Mouse (Mus musculus): ENCODE data around the gene Epp13. TPM values are rescaled to one million over a fixed set of nuclear protein-coding genes. Genes with fewer than 3 reads are reported as not detected.
"Not testable (repeated sequence)": the region's sequence is repeated elsewhere in the genome, so short reads cannot be mapped to it uniquely, and the experiment has no call there.

Epp13 gene
- polyA plus RNA-seq, 1 experiment from 2014 or later, result not detected

- H3K27ac ChIP-seq (ENCODE audit: low read length), result no peak overlapping the region
- H3K36me3 ChIP-seq (ENCODE audit: control insufficient read depth, insufficient read depth), result no peaks in the 10 kb centered on the region
- H3K9me3 ChIP-seq (replicated peaks; ENCODE audit: control insufficient read depth, low read length), result no peaks in the 10 kb centered on the region
- no peak overlapping the region for H3K9ac ChIP-seq (ENCODE audit: low read length)
- H3K4me2 ChIP-seq (ENCODE audit: low read depth, low read length), result no peak overlapping the region
- no peaks in the 10 kb centered on the region for H3K4me1 ChIP-seq (ENCODE audit: control insufficient read depth, insufficient read depth, low read length)
- no peak overlapping the region for H3K4me3 ChIP-seq (ENCODE audit: low read length)
- H3K27me3 ChIP-seq (ENCODE audit: control insufficient read depth, insufficient read depth, low read length), result no peaks in the 10 kb centered on the region
- no peak for ATAC-seq (replicated peaks; ENCODE audit: extremely low read depth, insufficient read depth, low FRiP score)
- 36% methylated on average over 11 of the region's 11 CpGs for WGBS
These were observed 7.9 kb upstream of the Epp13 start for GRCm38 (mm10) chr7:6244361-6245292.

GRCm38 (mm10) chr7:6254451-6254850 is 1.9 kb downstream of the Epp13 start:
- no peaks in the 10 kb centered on the region for H3K4me1 ChIP-seq (ENCODE audit: control insufficient read depth, insufficient read depth, low read length)
- H3K9me3 ChIP-seq (replicated peaks; ENCODE audit: control insufficient read depth, low read length), result no peaks in the 10 kb centered on the region; the same call in 1 of the 2 replicates
- H3K36me3 ChIP-seq (ENCODE audit: control insufficient read depth, insufficient read depth), result no peaks in the 10 kb centered on the region
- no peak for ATAC-seq (replicated peaks; ENCODE audit: extremely low read depth, insufficient read depth, low FRiP score)
- H3K4me2 ChIP-seq (ENCODE audit: low read depth, low read length), result no peak overlapping the region
- no peak overlapping the region for H3K4me3 ChIP-seq (ENCODE audit: low read length)
- H3K9ac ChIP-seq (ENCODE audit: low read length), result no peak overlapping the region
- no peaks in the 10 kb centered on the region for H3K27me3 ChIP-seq (ENCODE audit: control insufficient read depth, insufficient read depth, low read length)
- H3K27ac ChIP-seq (ENCODE audit: low read length), result no peak overlapping the region
- 83% methylated on average over 5 of the region's 5 CpGs for WGBS

GRCm38 (mm10) chr7:6257386-6257785 is 4.9 kb downstream of the Epp13 start:
- Histone ChIP-seq H3K27me3 (ENCODE audit: control insufficient read depth, insufficient read depth, low read length) (no peaks in the 10 kb centered on the region), H3K9me3 (replicated peaks; ENCODE audit: control insufficient read depth, low read length) (no peaks in the 10 kb centered on the region; the same call in 1 of the 2 replicates), H3K27ac (ENCODE audit: low read length) (no peak overlapping the region), H3K36me3 (ENCODE audit: control insufficient read depth, insufficient read depth) (no peaks in the 10 kb centered on the region), H3K4me1 (ENCODE audit: control insufficient read depth, insufficient read depth, low read length) (no peaks in the 10 kb centered on the region), H3K4me3 (ENCODE audit: low read length) (no peak overlapping the region), H3K4me2 (ENCODE audit: low read depth, low read length) (no peak overlapping the region), H3K9ac (ENCODE audit: low read length) (no peak overlapping the region)
- WGBS, result 75% methylated on average over 4 of the region's 4 CpGs
- ATAC-seq (replicated peaks; ENCODE audit: extremely low read depth, insufficient read depth, low FRiP score), result no peak

GRCm38 (mm10) chr7:6258232-6259220 is 6.0 kb downstream of the Epp13 start:
- Histone ChIP-seq H3K9me3 (replicated peaks; ENCODE audit: control insufficient read depth, low read length) (no peaks in the 10 kb centered on the region), H3K27ac (ENCODE audit: low read length) (no peak overlapping the region), H3K4me2 (ENCODE audit: low read depth, low read length) (no peak overlapping the region), H3K4me1 (ENCODE audit: control insufficient read depth, insufficient read depth, low read length) (no peaks in the 10 kb centered on the region), H3K4me3 (ENCODE audit: low read length) (no peak overlapping the region), H3K9ac (ENCODE audit: low read length) (no peak overlapping the region), H3K36me3 (ENCODE audit: control insufficient read depth, insufficient read depth) (no peaks in the 10 kb centered on the region), H3K27me3 (ENCODE audit: control insufficient read depth, insufficient read depth, low read length) (no peaks in the 10 kb centered on the region)
- no peak for ATAC-seq (replicated peaks; ENCODE audit: extremely low read depth, insufficient read depth, low FRiP score)
- 40% methylated on average over 16 of the region's 16 CpGs for WGBS

- not testable (repeated sequence) for H3K4me3 ChIP-seq (ENCODE audit: low read length); H3K9me3 ChIP-seq (replicated peaks; ENCODE audit: control insufficient read depth, low read length); H3K27ac ChIP-seq (ENCODE audit: low read length); H3K4me1 ChIP-seq (ENCODE audit: control insufficient read depth, insufficient read depth, low read length); H3K27me3 ChIP-seq (ENCODE audit: control insufficient read depth, insufficient read depth, low read length); H3K36me3 ChIP-seq (ENCODE audit: control insufficient read depth, insufficient read depth); H3K4me2 ChIP-seq (ENCODE audit: low read depth, low read length); H3K9ac ChIP-seq (ENCODE audit: low read length); ATAC-seq (replicated peaks; ENCODE audit: extremely low read depth, insufficient read depth, low FRiP score)
- WGBS, result 39% methylated on average over 2 of the region's 2 CpGs
These were observed 7.5 kb downstream of the Epp13 start for GRCm38 (mm10) chr7:6260004-6260403.

GRCm38 (mm10) chr7:6262120-6262519 is 9.6 kb downstream of the Epp13 start:
- Histone ChIP-seq H3K4me1 (ENCODE audit: control insufficient read depth, insufficient read depth, low read length) (no peaks in the 10 kb centered on the region), H3K27me3 (ENCODE audit: control insufficient read depth, insufficient read depth, low read length) (no peaks in the 10 kb centered on the region), H3K4me2 (ENCODE audit: low read depth, low read length) (no peak overlapping the region), H3K9ac (ENCODE audit: low read length) (no peak overlapping the region), H3K36me3 (ENCODE audit: control insufficient read depth, insufficient read depth) (no peaks in the 10 kb centered on the region), H3K9me3 (replicated peaks; ENCODE audit: control insufficient read depth, low read length) (no peaks in the 10 kb centered on the region), H3K4me3 (ENCODE audit: low read length) (no peak overlapping the region), H3K27ac (ENCODE audit: low read length) (no peak overlapping the region)
- 71% methylated on average over 3 of the region's 3 CpGs for WGBS
- ATAC-seq (replicated peaks; ENCODE audit: extremely low read depth, insufficient read depth, low FRiP score), result no peak

- ATAC-seq (replicated peaks; ENCODE audit: extremely low read depth, insufficient read depth, low FRiP score), result no peak
These were observed 10.5 kb downstream of the Epp13 start for GRCm38 (mm10) chr7:6262984-6263383.

GRCm38 (mm10) chr7:6265695-6266094 is 13.2 kb downstream of the Epp13 start:
- Histone ChIP-seq H3K4me2 (ENCODE audit: low read depth, low read length) (no peak overlapping the region), H3K27me3 (ENCODE audit: control insufficient read depth, insufficient read depth, low read length) (no peaks in the 10 kb centered on the region), H3K4me1 (ENCODE audit: control insufficient read depth, insufficient read depth, low read length) (no peaks in the 10 kb centered on the region), H3K9ac (ENCODE audit: low read length) (no peak overlapping the region), H3K27ac (ENCODE audit: low read length) (no peak overlapping the region), H3K36me3 (ENCODE audit: control insufficient read depth, insufficient read depth) (no peaks in the 10 kb centered on the region), H3K9me3 (replicated peaks; ENCODE audit: control insufficient read depth, low read length) (no peaks in the 10 kb centered on the region), H3K4me3 (ENCODE audit: low read length) (no peak overlapping the region)
- ATAC-seq (replicated peaks; ENCODE audit: extremely low read depth, insufficient read depth, low FRiP score), result no peak
- 59% methylated on average over 8 of the region's 8 CpGs for WGBS

More at GRCm38 (mm10) chr7:6262984-6263383, 10.5 kb downstream of the Epp13 start:
- 72% methylated on average over 4 of the region's 4 CpGs for WGBS
- Histone ChIP-seq H3K36me3 (ENCODE audit: control insufficient read depth, insufficient read depth) (no peaks in the 10 kb centered on the region), H3K4me2 (ENCODE audit: low read depth, low read length) (no peak overlapping the region), H3K27me3 (ENCODE audit: control insufficient read depth, insufficient read depth, low read length) (no peaks in the 10 kb centered on the region), H3K9ac (ENCODE audit: low read length) (no peak overlapping the region), H3K27ac (ENCODE audit: low read length) (no peak overlapping the region), H3K4me1 (ENCODE audit: control insufficient read depth, insufficient read depth, low read length) (no peaks in the 10 kb centered on the region), H3K9me3 (replicated peaks; ENCODE audit: control insufficient read depth, low read length) (no peaks in the 10 kb centered on the region), H3K4me3 (ENCODE audit: low read length) (no peak overlapping the region)

All from heart, embryonic 16.5 days (tissue).